Mouse (Mus musculus): ENCODE results near the gene Capn10. TPM values are rescaled to one million over a fixed set of nuclear protein-coding genes. Genes with fewer than 3 reads are reported as not detected.

Gene Capn10
- 42.7 and 44.7 TPM in 2 replicates for polyA plus RNA-seq (2016; fragmentation: Nextera tagmentation; extraction: Ambion mirVana)

DNA sequence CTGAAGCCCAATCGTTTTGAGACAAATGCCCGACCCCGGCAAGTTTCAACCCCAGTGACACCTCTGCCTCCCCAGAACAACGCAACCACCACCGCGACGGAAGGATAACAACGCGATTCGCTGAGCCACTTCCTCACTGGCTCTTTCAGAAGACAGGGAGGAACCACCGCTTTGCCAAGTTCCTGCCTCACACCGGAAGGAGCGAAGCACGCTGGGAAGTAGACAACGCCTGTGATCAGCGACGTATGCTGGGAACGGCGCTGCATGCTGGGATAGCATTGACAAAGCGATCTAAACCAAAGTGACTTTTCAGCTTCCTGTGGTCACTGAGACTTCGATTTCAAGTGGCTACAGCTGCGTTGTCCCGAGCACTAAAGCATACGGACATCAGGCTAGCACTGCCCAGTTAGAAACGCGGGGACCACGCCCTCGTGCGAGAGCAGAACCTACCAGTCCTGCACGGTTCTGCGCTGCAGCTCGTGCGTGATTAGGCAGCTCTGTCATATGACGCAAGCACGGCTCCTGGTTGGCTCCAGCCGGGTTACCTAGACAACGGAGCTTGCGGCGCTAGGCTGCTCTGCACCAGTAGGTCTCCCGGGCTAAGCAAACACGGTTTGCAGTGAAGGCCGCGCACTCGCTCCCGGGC is at the start of gene Capn10:
Gene Capn10 (plus strand): TSS at position 195 of the 646 bp plus-strand sequence.
- peaks cover 19% of the 10 kb centered on the region for H3K36me3 ChIP-seq
- peak; percentile 99 for ATAC-seq (ENCODE audit: insufficient number of reproducible peaks, insufficient read depth, low FRiP score, low TSS enrichment)
- H3K4me2 ChIP-seq (replicated peaks): peak within 1 kb of the TSS; percentile 68
- peak within 1 kb of the TSS; percentile 65 for H3K4me3 ChIP-seq
- H3K9me3 ChIP-seq: peaks cover 5% of the 10 kb centered on the region
- H3K27ac ChIP-seq: peak within 1 kb of the TSS; percentile 94
- no peaks in the 10 kb centered on the region for H3K27me3 ChIP-seq
- H3K4me1 ChIP-seq: peaks cover 12% of the 10 kb centered on the region
- WGBS: under 1% methylated on average over 45 of the region's 45 CpGs
- H3K9ac ChIP-seq: peak within 1 kb of the TSS; percentile 74

DNA sequence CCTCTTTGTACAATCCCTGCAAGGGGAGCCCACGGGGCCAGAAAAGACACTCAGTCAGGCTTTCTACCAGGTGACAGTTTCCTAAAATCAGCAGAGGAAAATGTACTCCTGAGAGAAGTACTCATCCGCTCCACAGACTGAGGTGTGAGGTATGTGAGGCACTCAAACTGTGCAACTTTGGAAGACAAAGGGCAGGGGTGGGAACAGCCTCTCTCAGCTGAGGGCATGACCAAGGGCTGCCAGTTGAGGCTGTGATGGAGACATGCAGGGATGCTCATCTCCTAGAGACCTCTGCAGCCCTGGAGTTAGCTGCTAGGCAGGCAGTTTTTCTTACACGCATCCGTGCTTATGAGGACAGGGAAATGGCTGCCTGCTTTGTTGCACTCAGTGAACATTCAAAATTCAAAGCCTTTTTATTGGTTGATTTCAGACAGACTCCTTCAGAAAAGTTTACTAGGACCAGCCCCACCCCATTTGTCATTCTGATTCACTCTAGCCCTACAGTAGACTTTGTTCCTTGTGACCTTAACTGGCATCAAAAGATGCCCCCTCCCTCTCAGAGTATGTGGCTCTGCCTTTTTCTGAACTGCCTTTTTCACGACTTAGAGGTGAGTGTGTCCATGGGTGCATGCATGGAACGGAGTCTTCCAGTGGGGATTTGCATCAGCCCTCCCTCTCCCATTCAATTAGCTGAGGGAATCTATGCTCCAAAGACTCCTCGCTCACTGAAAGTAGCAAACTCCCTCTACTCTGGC is 45.1 kb upstream of the Capn10 start:
- H3K27me3 ChIP-seq: no peaks in the 10 kb centered on the region
- H3K27ac ChIP-seq: no peak overlapping the region
- no peaks in the 10 kb centered on the region for H3K4me1 ChIP-seq
- no peak overlapping the region for H3K4me2 ChIP-seq (replicated peaks)
- H3K9me3 ChIP-seq: no peaks in the 10 kb centered on the region
- WGBS: 73% methylated on average over 7 of the region's 7 CpGs
- no peak overlapping the region for H3K9ac ChIP-seq
- no peaks in the 10 kb centered on the region for H3K36me3 ChIP-seq
- H3K4me3 ChIP-seq: no peak overlapping the region
- no peak for ATAC-seq (ENCODE audit: insufficient number of reproducible peaks, insufficient read depth, low FRiP score, low TSS enrichment)

DNA sequence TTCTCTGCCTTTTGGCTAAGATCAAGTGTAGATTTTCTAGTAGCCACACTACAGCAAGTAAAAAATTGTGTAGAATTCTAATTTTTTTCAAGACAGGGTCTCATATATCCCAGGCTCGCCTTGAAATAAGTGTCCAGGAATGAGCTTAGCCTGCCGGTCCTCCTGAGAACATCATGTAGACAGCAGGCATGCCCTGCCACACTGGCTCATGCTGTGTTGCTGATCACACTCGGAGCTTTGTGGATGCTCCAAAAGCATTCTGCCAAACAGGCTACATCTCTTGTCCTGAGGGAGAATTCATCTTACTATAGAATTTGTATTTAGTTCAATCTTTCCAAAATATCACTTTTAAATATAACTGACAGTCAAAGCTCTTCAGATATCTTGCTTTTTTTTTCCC is 41.4 kb upstream of the Capn10 start:
- H3K9ac ChIP-seq: no peak overlapping the region
- no peak overlapping the region for H3K4me3 ChIP-seq
- WGBS: 66% methylated on average over 3 of the region's 3 CpGs
- H3K27me3 ChIP-seq: 0 out of 2 replicates have a peak, but pooled peaks cover 3% of the 10 kb centered on the region
- no peak overlapping the region for H3K4me2 ChIP-seq (replicated peaks)
- no peak overlapping the region for H3K27ac ChIP-seq
- ATAC-seq (ENCODE audit: insufficient number of reproducible peaks, insufficient read depth, low FRiP score, low TSS enrichment): no peak
- no peaks in the 10 kb centered on the region for H3K9me3 ChIP-seq
- H3K4me1 ChIP-seq: no peaks in the 10 kb centered on the region
- H3K36me3 ChIP-seq: no peaks in the 10 kb centered on the region

DNA sequence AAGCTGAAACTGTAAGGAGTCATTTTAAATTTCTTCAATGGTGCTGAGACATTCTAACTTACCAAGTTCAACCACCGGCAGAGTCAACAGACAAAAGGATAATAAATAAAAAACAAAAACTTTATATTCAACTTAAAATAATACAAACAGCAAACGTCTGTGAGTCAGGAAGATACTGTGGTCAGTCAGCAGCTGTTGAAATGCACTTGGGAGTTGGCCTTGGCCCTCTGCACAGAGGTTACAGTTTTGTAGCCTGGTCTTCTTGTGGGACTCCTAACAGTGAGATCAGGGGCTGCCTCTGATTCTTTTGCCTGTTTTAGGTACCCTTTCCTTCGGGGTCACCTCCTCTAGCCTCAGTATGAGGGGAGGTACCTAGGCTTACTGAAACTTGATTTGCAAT is 40.3 kb upstream of the Capn10 start:
- Histone ChIP-seq H3K27me3 (0 out of 2 replicates have a peak, but pooled peaks cover 3% of the 10 kb centered on the region), H3K4me2 (replicated peaks) (no peak overlapping the region), H3K4me3 (no peak overlapping the region), H3K27ac (no peak overlapping the region), H3K9me3 (no peaks in the 10 kb centered on the region), H3K4me1 (no peaks in the 10 kb centered on the region), H3K36me3 (no peaks in the 10 kb centered on the region), H3K9ac (no peak overlapping the region)
- ATAC-seq (ENCODE audit: insufficient number of reproducible peaks, insufficient read depth, low FRiP score, low TSS enrichment): no peak
- 79% methylated on average over 3 of the region's 3 CpGs for WGBS

DNA sequence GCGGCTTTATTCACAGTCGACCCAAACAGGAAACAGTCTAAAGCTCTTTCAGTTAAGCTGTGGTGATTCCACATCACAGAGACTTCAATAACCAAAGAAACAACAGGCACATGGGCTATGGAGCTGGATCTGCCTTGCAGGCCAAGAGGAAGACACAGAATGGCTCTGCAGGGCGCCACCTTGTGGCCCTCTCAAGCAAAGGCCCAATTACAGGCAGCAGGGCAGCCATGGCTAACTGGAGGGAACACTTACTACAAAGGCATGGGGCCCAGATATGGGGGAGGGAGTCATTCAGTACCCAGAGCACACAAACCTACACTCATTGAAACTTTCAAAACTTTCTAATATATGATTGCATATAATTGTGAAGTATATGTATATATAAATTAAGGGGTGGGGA is 39.1 kb upstream of the Capn10 start:
- Histone ChIP-seq H3K27me3 (0 out of 2 replicates have a peak, but pooled peaks cover 3% of the 10 kb centered on the region), H3K4me1 (no peaks in the 10 kb centered on the region), H3K27ac (no peak overlapping the region), H3K4me3 (no peak overlapping the region), H3K4me2 (replicated peaks) (no peak overlapping the region), H3K9me3 (no peaks in the 10 kb centered on the region), H3K36me3 (no peaks in the 10 kb centered on the region), H3K9ac (no peak overlapping the region)
- 12% methylated on average over 3 of the region's 3 CpGs for WGBS
- ATAC-seq (ENCODE audit: insufficient number of reproducible peaks, insufficient read depth, low FRiP score, low TSS enrichment): 0 out of 2 replicates have a peak, but pooled peaks have one; percentile 47

DNA sequence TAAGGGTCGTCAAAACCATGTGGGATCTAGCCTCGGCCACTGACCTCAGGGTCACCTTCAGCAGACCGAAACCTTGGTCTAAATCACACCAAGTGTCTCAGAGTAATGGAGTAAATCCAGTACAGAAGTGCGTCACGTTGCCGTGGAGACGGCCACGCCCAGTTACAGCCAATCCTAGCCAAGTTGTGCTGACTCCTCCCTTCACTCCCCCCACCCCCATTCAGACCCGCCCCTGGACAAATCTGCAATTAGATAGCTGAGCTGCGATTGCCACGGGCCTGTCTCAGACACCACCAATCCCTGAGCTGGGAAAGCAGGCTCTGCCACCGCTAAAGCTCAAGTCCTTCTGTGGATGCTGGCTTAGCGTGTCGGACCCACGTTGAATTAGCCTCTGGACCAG is 31.4 kb upstream of the Capn10 start, which contains the start of gene Ankmy1:
Gene Ankmy1 (minus strand): TSS at position 121 of the 400 bp plus-strand sequence.
- H3K27ac ChIP-seq: no peak within 1 kb of the TSS
- H3K9ac ChIP-seq: no peak within 1 kb of the TSS
- H3K4me3 ChIP-seq: peak within 1 kb of the TSS; percentile 18
- H3K4me1 ChIP-seq: peaks cover 17% of the 10 kb centered on the region
- H3K36me3 ChIP-seq: no peaks in the 10 kb centered on the region
- 1% methylated on average over 15 of the region's 15 CpGs for WGBS
- ATAC-seq (ENCODE audit: insufficient number of reproducible peaks, insufficient read depth, low FRiP score, low TSS enrichment): 0 out of 2 replicates have a peak, but pooled peaks have one; percentile 19
- H3K27me3 ChIP-seq: no peaks in the 10 kb centered on the region
- H3K9me3 ChIP-seq: no peaks in the 10 kb centered on the region
- peak within 1 kb of the TSS; percentile 48 for H3K4me2 ChIP-seq (replicated peaks)

DNA sequence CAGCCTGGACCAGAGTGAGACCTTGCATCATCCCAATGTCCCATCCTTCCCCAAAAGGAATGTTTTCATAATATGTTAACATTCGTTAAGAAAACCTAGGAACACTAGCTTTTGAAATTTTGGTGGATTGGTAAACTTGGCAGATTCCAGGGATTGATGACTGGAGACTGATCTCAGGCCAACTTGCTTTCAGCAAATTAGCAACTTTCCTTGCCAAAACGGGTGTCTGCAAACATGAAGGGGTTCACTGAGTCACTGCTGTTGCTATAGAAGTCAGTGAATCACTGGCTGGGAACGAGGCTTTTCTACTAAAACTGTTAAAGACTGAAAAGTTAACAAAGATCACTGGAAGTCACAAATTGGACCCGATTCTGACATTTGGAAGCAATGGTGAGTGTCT is 30.5 kb upstream of the Capn10 start:
- no peak overlapping the region for H3K4me2 ChIP-seq (replicated peaks)
- H3K4me1 ChIP-seq: peaks cover 21% of the 10 kb centered on the region
- H3K36me3 ChIP-seq: no peaks in the 10 kb centered on the region
- no peaks in the 10 kb centered on the region for H3K9me3 ChIP-seq
- WGBS: 76% methylated on average over 4 of the region's 4 CpGs
- no peak overlapping the region for H3K27ac ChIP-seq
- no peak overlapping the region for H3K9ac ChIP-seq
- H3K27me3 ChIP-seq: no peaks in the 10 kb centered on the region
- H3K4me3 ChIP-seq: no peak overlapping the region
- no peak for ATAC-seq (ENCODE audit: insufficient number of reproducible peaks, insufficient read depth, low FRiP score, low TSS enrichment)

DNA sequence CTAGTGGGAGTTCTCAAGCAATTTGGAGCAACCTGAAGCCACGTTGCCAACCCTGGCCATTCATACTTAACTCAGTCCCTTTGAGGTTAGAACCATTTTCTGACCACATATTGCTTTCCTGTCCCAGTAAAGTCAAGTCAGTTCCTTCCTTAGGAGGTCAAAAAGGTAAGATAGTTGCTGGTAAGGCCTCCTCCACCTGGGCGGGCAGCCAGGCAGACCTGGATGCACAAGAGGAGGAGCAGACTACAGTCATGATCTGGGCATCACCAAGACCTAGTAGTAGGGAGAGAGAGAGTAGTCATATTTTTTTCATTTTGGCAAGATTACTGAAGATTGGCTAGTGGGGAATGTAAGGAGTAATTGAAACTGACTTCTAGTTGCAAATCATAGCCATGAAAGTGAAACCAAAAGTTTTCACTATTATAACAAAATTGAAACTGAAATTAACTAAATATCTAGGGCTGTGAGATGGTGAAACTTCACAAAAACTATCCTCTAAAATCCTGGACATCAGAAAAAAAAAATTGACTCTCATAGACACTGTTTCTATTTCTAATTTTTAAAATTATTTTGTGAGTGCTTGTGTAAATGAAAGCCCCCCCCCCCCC is 28.4 kb upstream of the Capn10 start:
- Histone ChIP-seq H3K27me3 (no peaks in the 10 kb centered on the region; the same call in 1 of the 2 replicates), H3K4me1 (peaks cover 30% of the 10 kb centered on the region)

GRCm38 (mm10) chr1:92906779-92907631 is 27.2 kb upstream of the Capn10 start, which contains the start of gene Dusp28:
Dusp28 (plus strand) TSS chr1:92906981.
- no peaks in the 10 kb centered on the region for H3K9me3 ChIP-seq
- H3K27ac ChIP-seq: peak within 1 kb of the TSS; percentile 89
- H3K4me3 ChIP-seq: peak within 1 kb of the TSS; percentile 79
- H3K4me1 ChIP-seq: peaks cover 36% of the 10 kb centered on the region
- peak; percentile 84 for ATAC-seq (ENCODE audit: insufficient number of reproducible peaks, insufficient read depth, low FRiP score, low TSS enrichment)
- H3K4me2 ChIP-seq (replicated peaks): peak within 1 kb of the TSS; percentile 67
- no peaks in the 10 kb centered on the region for H3K36me3 ChIP-seq
- no peaks in the 10 kb centered on the region; the same call in 1 of the 2 replicates for H3K27me3 ChIP-seq
- peak within 1 kb of the TSS; percentile 72 for H3K9ac ChIP-seq
- under 1% methylated on average over 81 of the region's 81 CpGs for WGBS

More for the DNA sequence above, 28.4 kb upstream of the Capn10 start:
- no peak overlapping the region for H3K4me2 ChIP-seq (replicated peaks)
- no peaks in the 10 kb centered on the region for H3K9me3 ChIP-seq
- H3K27ac ChIP-seq: no peak overlapping the region
- H3K36me3 ChIP-seq: no peaks in the 10 kb centered on the region
- no peak for ATAC-seq (ENCODE audit: insufficient number of reproducible peaks, insufficient read depth, low FRiP score, low TSS enrichment)
- no peak overlapping the region for H3K9ac ChIP-seq
- WGBS: 85% methylated on average over 2 of the region's 2 CpGs
- H3K4me3 ChIP-seq: no peak overlapping the region

DNA sequence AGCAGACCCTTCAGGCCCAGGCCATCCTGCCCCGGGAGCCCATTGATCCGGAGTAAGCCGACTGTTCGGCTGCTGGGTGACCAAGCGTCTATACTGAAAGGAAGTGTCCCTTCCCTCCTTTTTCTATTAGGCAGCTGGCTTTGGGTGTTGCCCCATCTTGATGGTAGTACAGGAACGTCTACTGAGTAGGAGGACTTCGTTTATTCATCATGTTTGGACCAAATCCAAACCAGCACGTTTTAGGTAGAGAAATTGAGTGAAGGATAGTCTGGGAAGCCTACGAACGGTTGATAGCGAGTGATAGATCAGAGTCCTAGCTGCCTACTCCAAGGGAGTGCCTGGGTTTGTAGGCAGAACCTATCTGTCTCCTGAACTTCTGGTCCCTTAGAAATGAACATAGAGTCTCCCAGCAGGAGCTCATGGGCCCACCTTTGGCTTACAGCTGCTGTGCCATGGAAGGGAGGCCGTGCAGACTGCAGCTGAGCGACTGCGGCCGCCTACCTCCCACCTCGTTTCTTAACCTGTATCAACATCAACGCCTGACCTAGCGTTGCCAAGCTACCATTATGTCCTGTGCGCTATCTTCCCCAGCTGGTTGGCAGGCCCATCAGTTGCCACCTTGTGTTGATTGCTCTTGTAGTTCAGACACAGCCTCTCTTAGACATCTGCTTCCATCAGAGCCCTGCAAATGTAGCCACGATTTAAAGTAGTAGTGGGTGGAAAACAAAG is 26.4 kb upstream of the Capn10 start:
- Histone ChIP-seq H3K4me1 (peaks cover 39% of the 10 kb centered on the region), H3K36me3 (no peaks in the 10 kb centered on the region), H3K27ac (peak overlapping the region; percentile 89; the same call in 1 of the 2 replicates), H3K4me2 (replicated peaks) (peak overlapping the region; percentile 67), H3K9ac (peak overlapping the region; percentile 72), H3K9me3 (no peaks in the 10 kb centered on the region), H3K4me3 (peak overlapping the region; percentile 79), H3K27me3 (no peaks in the 10 kb centered on the region; the same call in 1 of the 2 replicates)
- 48% methylated on average over 20 of the region's 20 CpGs for WGBS
- ATAC-seq (ENCODE audit: insufficient number of reproducible peaks, insufficient read depth, low FRiP score, low TSS enrichment): no peak

Data from embryonic facial prominence, embryonic 12.5 days (tissue).